In the genomic region with DNA sequence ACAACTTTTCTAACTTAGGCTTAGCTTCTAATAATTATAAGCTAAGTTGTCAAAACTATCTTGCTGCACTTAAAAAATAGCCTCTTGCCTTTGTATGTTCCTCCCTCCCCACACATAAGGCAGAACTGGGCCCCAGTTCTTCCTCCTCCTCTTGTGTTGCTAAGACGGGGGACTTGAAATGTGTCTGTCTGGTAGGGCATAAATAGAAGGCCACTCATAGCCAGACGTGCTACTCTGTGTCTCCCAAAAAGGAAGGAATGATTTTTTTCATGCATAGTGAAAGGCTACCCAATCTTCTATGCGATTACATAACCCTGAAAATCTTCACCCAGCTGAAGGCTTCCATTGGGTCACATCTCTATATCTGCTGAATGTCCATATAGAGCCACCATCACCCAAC, we compare ENCODE assay signal across 21 mouse cellular contexts.
"Had no signal": no experiment of that assay in that cellular context is flagged by ENCODE, and none has a peak within 500 bp of the region (broad histone marks: within the 10 kb centered on the region; RNA-seq: fewer than 3 reads in every experiment).

No protein-coding gene starts in this region.

- DNase-seq: heart, postnatal 10 days; heart, postnatal 14 days; heart, postnatal 36 days; heart, postnatal 4 days; kidney, adult 11 months; kidney, adult 18-20 months; kidney, adult 2 months; kidney, adult 8-10 months; kidney, adult 9 months; kidney, postnatal 10 days; kidney, postnatal 14 days; kidney, postnatal 25 days; kidney, postnatal 36 days; layer of hippocampus, adult 9-11 months; layer of hippocampus, postnatal 36 days had no signal

- ATAC-seq: hindbrain, embryonic 16.5 days; hindbrain, postnatal 0 days; inflammation-experienced regulatory T-cells, adult 6 months; intestine, embryonic 15.5 days; intestine, embryonic 16.5 days; intestine, postnatal 0 days had no signal
